Mouse (Mus musculus): Measurements from ENCODE around the gene Anks6.

DNA sequence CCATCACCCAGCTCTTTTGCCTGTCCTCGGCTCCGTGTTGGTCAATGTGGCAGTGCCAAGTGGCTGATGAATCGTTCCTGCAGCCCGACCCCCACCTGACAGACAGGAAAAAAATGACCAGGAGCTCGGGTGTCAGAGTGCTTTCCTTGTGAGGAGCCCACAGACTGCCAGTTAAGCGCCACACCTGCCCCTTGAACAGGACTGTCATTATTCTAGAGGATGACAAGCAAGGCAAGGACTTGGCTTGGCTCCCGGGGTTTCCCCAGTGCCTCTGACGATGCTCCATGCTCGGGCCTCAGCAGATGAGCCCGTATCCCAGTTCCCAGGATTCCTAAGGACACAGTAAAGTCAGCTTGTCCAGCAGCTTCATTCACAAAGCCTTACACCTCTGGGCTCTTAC is 44.8 kb downstream of the Anks6 start:
- TF ChIP-seq TCF12 (IDR thresholded peaks at IDR 0.05; ENCODE audit: insufficient read depth, poor library complexity, severe bottlenecking) (no peak), POLR2A (IDR thresholded peaks at IDR 0.05; ENCODE audit: insufficient read length, low read depth) (no peak), SRF (IDR thresholded peaks at IDR 0.05; ENCODE audit: control insufficient read depth, insufficient read length, low read depth) (no peak), TCF3 (IDR thresholded peaks at IDR 0.05; ENCODE audit: insufficient read length, low read depth) (no peak), E2F4 (IDR thresholded peaks at IDR 0.05; ENCODE audit: insufficient read depth) (no peak), POLR2AphosphoS2 (IDR thresholded peaks at IDR 0.05; ENCODE audit: insufficient read length, low read depth) (no peak), CEBPB (IDR thresholded peaks at IDR 0.05; ENCODE audit: insufficient read depth, poor library complexity, severe bottlenecking) (no peak), MYOG (IDR thresholded peaks at IDR 0.05; ENCODE audit: control insufficient read depth in 1 of 3, insufficient read depth in 1 of 3, insufficient read length in 2 of 3, low read depth in 2 of 3) (no peak), MAX (IDR thresholded peaks at IDR 0.05; ENCODE audit: low read depth) (no peak), MYOD1 (IDR thresholded peaks at IDR 0.05; ENCODE audit: control insufficient read depth in 1 of 3, insufficient read length in 2 of 3, low read depth in 2 of 3) (no peak), USF1 (IDR thresholded peaks at IDR 0.05; ENCODE audit: low read depth) (no peak), REST (IDR thresholded peaks at IDR 0.05; ENCODE audit: insufficient read depth, insufficient read length) (no peak)

Measured in myocyte (in vitro differentiated cells).